Mouse (Mus musculus) urinary bladder, adult 2 months (tissue): ENCODE measurements around the gene Slc15a3. TPM values are rescaled to one million over a fixed set of nuclear protein-coding genes. Genes with fewer than 3 reads are reported as not detected.

Source experiments
- DNase-seq: peaks from one replicate; pipeline ENCODE4 v3.0.0; 2022; ENCODE audit warnings: low spot score
- polyA plus RNA-seq: library from polyadenylated mRNA; depleted of rRNA; stranded (reverse); fragments of >200 nt; gene quantifications from 2 replicates; pipeline ENCODE4 v1.2.3, GENCODE M21; 2012

Slc15a3 gene
- polyA plus RNA-seq, 1 experiment, result 0.99 TPM

GRCm38 (mm10) chr19:10822534-10822933 is 17.0 kb upstream of the Slc15a3 start:
- DNase-seq, result no peak

GRCm38 (mm10) chr19:10824061-10824460 is 15.5 kb upstream of the Slc15a3 start:
- no peak for DNase-seq

GRCm38 (mm10) chr19:10828321-10828720 is 11.2 kb upstream of the Slc15a3 start:
- no peak for DNase-seq

GRCm38 (mm10) chr19:10829436-10830175 is 9.9 kb upstream of the Slc15a3 start, which contains the start of gene Cd6:
Gene Cd6, minus strand, starts transcription at chr19:10830058.
- no peak for DNase-seq

GRCm38 (mm10) chr19:10831424-10831823 is 8.1 kb upstream of the Slc15a3 start:
- no peak for DNase-seq

GRCm38 (mm10) chr19:10832030-10832429 is 7.5 kb upstream of the Slc15a3 start:
- no peak for DNase-seq

- no peak for DNase-seq
Observed at GRCm38 (mm10) chr19:10833611-10834010, 5.9 kb upstream of the Slc15a3 start.

- no peak for DNase-seq
Observed at GRCm38 (mm10) chr19:10835671-10836070, 3.9 kb upstream of the Slc15a3 start.

GRCm38 (mm10) chr19:10841721-10842626 is 2.4 kb downstream of the Slc15a3 start:
- DNase-seq, result no peak

- DNase-seq, result no peak
Observed at GRCm38 (mm10) chr19:10842914-10843313, 3.4 kb downstream of the Slc15a3 start.

GRCm38 (mm10) chr19:10844206-10844605 is 4.7 kb downstream of the Slc15a3 start:
- no peak for DNase-seq

- no peak for DNase-seq
Observed at GRCm38 (mm10) chr19:10845454-10845853, 5.9 kb downstream of the Slc15a3 start.

GRCm38 (mm10) chr19:10846150-10846549 is 6.6 kb downstream of the Slc15a3 start:
- DNase-seq, result no peak

GRCm38 (mm10) chr19:10847311-10848087 is 8.0 kb downstream of the Slc15a3 start:
- no peak for DNase-seq

GRCm38 (mm10) chr19:10855422-10855821 is 15.9 kb downstream of the Slc15a3 start:
- no peak for DNase-seq

GRCm38 (mm10) chr19:10856520-10856919 is 17.0 kb downstream of the Slc15a3 start:
- DNase-seq, result no peak

GRCm38 (mm10) chr19:10860072-10860497 is 20.6 kb downstream of the Slc15a3 start:
- DNase-seq, result no peak

- no peak for DNase-seq
Observed at GRCm38 (mm10) chr19:10866351-10866750, 26.8 kb downstream of the Slc15a3 start.

- DNase-seq, result no peak
Observed at GRCm38 (mm10) chr19:10867946-10868622, 28.6 kb downstream of the Slc15a3 start.

GRCm38 (mm10) chr19:10868623-10869141 is 29.2 kb downstream of the Slc15a3 start:
- DNase-seq, result no peak
